Mouse (Mus musculus) neural tube, embryonic 15.5 days (tissue): ENCODE measurements around the gene Prelp. TPM values are rescaled to one million over a fixed set of nuclear protein-coding genes. Genes with fewer than 3 reads are reported as not detected.
A peak's percentile ranks its signal among the peaks of the same experiment; 100 is the strongest.

Experiments
- ATAC-seq: fragments of 200-750 bp; cut with Nextera tagmentation; 2 replicates; pipeline ENCODE4 v1.8.0; 2017; ENCODE audit warnings: mild to moderate bottlenecking, moderate TSS enrichment, moderate library complexity; ENCODE audit not compliant: low FRiP score
- H3K27ac ChIP-seq: fragments of 300-500 bp; sonication (generic); replicated peaks from 2 replicates; pipeline ENCODE4 v1.5.1; 2015; ENCODE audit warnings: mild to moderate bottlenecking, inconsistent platforms
- H3K27me3 ChIP-seq: fragments of 300-500 bp; sonication (generic); replicated peaks from 2 replicates; pipeline ENCODE4 v1.6.1; 2015; ENCODE audit warnings: inconsistent platforms
- H3K36me3 ChIP-seq: fragments of 300-500 bp; sonication (generic); 2 replicates; pipeline ENCODE4 v1.6.1; 2015; ENCODE audit warnings: inconsistent platforms
- H3K4me1 ChIP-seq: fragments of 300-500 bp; sonication (generic); 2 replicates; pipeline ENCODE4 v1.6.1; 2015; ENCODE audit warnings: inconsistent platforms
- H3K4me2 ChIP-seq: fragments of 300-500 bp; sonication (generic); 2 replicates; pipeline ENCODE4 v1.6.1; 2015; ENCODE audit warnings: inconsistent platforms, mild to moderate bottlenecking, moderate library complexity
- H3K4me3 ChIP-seq: fragments of 300-500 bp; sonication (generic); replicated peaks from 2 replicates; pipeline ENCODE4 v1.5.1; 2015; ENCODE audit warnings: mild to moderate bottlenecking, inconsistent platforms
- H3K9ac ChIP-seq: fragments of 300-500 bp; sonication (generic); replicated peaks from 2 replicates; pipeline ENCODE4 v1.6.1; 2015; ENCODE audit warnings: mild to moderate bottlenecking, inconsistent platforms
- H3K9me3 ChIP-seq: fragments of 300-500 bp; sonication (generic); replicated peaks from 2 replicates; pipeline ENCODE4 v1.6.1; 2016; ENCODE audit warnings: inconsistent platforms
- WGBS: fragments of 180-500 bp; shearing (Covaris S2); methylation state at CpG from one replicate; pipeline ENCODE4 v1.1.7; 2015; ENCODE audit warnings: mixed read lengths; 5-methylcytosine and 5-hydroxymethylcytosine counted together
- polyA plus RNA-seq: library from polyadenylated mRNA; unstranded; fragments of >200 nt; fragmentation: Nextera tagmentation; extraction: Ambion mirVana; gene quantifications from 2 replicates; pipeline ENCODE4 v1.2.1, GENCODE M21; 2015

Gene Prelp
- polyA plus RNA-seq, 1 experiment from 2014 or later, result 11.4 TPM

DNA sequence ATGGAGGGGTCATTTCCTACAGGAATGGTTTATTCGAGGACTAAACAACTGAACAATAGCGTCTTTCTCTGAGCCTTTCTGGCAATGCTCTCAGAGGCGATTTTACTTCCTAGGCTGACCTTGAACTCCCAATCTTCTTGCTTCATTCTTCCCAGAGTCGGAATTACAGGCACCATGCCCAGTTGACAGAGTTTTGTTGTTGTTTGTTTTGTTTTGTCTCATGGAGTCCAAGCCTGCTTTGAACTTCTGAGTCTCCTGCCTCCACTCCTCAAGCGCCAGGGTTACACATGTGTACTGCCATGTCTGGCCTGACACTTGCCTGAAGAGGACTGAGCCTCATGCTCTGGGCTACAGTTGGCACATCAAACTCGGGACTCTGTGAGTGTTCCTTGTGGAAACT lies 8.2 kb downstream of the Prelp start:
- peaks cover 34% of the 10 kb centered on the region for H3K4me1 ChIP-seq
- no peak overlapping the region for H3K4me2 ChIP-seq
- 75% methylated on average over 6 of the region's 6 CpGs for WGBS
- H3K27me3 ChIP-seq, result 0 out of 2 replicates have a peak, but pooled peaks cover 11% of the 10 kb centered on the region
- no peak overlapping the region for H3K4me3 ChIP-seq
- no peaks in the 10 kb centered on the region for H3K36me3 ChIP-seq
- ATAC-seq, result no peak
- no peak overlapping the region for H3K27ac ChIP-seq
- no peaks in the 10 kb centered on the region for H3K9me3 ChIP-seq
- H3K9ac ChIP-seq, result no peak overlapping the region

DNA sequence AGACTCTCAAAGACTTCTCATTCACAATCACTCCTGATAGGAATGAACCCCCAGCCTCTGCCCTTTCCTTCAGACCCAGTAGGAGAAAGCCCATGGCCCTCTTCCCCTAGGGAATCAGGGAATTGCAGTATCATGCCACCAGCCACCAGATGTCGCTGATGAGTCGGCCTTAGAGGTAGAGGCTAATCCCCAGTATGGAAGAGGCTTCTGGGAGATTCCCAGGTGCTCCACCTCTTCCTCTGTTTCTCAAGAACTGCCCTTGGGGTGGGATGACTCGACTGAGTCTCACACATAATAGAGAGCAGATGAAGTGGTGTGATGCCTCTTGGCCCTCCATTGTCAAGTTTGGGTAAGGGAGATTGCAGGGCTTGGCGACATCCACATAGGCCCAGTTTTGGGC lies 9.8 kb downstream of the Prelp start:
- no peaks in the 10 kb centered on the region for H3K36me3 ChIP-seq
- ATAC-seq, result no peak
- H3K27me3 ChIP-seq, result 0 out of 2 replicates have a peak, but pooled peaks cover 11% of the 10 kb centered on the region
- no peaks in the 10 kb centered on the region for H3K9me3 ChIP-seq
- no peak overlapping the region for H3K4me3 ChIP-seq
- H3K27ac ChIP-seq, result no peak overlapping the region
- WGBS, result 26% methylated on average over 4 of the region's 4 CpGs
- H3K9ac ChIP-seq, result no peak overlapping the region
- H3K4me2 ChIP-seq, result no peak overlapping the region
- peaks cover 36% of the 10 kb centered on the region for H3K4me1 ChIP-seq

DNA sequence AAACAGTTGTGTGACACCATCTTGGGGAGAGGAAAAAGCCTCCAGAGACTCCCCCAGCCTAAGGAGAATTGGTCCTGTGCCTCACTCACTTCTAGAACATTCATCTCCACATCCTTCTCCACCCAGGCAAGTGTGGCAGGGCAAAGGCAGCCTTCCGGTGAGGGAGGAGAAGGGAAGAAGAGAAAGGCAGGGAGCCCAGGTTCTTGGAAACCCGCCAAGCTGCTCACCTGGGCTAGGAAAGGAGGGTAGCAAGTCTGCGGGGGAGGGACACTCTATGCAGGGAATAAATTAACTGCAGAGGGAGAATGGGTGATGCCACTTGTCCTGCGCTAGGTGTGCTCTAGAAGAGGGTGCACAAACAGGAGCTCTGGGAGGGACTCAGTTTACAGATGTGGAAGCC lies 10.2 kb downstream of the Prelp start:
- 0 out of 2 replicates have a peak, but pooled peaks cover 11% of the 10 kb centered on the region for H3K27me3 ChIP-seq
- no peaks in the 10 kb centered on the region for H3K36me3 ChIP-seq
- H3K4me3 ChIP-seq, result no peak overlapping the region
- peaks cover 34% of the 10 kb centered on the region for H3K4me1 ChIP-seq
- ATAC-seq, result no peak
- no peak overlapping the region for H3K9ac ChIP-seq
- no peaks in the 10 kb centered on the region for H3K9me3 ChIP-seq
- H3K4me2 ChIP-seq, result no peak overlapping the region
- WGBS, result 69% methylated on average over 4 of the region's 4 CpGs
- no peak overlapping the region for H3K27ac ChIP-seq

DNA sequence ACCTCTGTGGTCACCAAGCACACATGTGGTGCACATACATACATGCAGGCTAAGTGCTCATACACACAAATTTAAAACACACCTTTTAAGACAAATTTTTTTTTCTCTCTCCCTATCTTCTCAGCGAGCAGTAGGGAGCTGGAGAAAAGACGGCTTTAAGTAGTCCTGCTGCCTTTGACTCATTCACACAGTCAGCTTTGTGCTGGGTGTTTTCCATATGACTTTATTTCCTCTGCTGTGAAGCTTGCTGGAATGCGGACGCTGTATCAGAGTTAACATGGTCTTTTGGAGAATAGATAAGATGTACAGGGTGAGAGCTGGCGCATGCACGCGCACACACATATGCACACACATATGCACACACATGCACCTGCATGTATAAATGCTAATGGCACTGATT lies 11.1 kb downstream of the Prelp start:
- no peaks in the 10 kb centered on the region for H3K9me3 ChIP-seq
- ATAC-seq, result no peak
- no peaks in the 10 kb centered on the region for H3K36me3 ChIP-seq
- H3K4me3 ChIP-seq, result no peak overlapping the region
- H3K27ac ChIP-seq, result no peak overlapping the region
- peaks cover 29% of the 10 kb centered on the region for H3K4me1 ChIP-seq
- H3K27me3 ChIP-seq, result 0 out of 2 replicates have a peak, but pooled peaks cover 11% of the 10 kb centered on the region
- no peak overlapping the region for H3K4me2 ChIP-seq
- WGBS, result 88% methylated on average over 7 of the region's 7 CpGs
- H3K9ac ChIP-seq, result no peak overlapping the region

DNA sequence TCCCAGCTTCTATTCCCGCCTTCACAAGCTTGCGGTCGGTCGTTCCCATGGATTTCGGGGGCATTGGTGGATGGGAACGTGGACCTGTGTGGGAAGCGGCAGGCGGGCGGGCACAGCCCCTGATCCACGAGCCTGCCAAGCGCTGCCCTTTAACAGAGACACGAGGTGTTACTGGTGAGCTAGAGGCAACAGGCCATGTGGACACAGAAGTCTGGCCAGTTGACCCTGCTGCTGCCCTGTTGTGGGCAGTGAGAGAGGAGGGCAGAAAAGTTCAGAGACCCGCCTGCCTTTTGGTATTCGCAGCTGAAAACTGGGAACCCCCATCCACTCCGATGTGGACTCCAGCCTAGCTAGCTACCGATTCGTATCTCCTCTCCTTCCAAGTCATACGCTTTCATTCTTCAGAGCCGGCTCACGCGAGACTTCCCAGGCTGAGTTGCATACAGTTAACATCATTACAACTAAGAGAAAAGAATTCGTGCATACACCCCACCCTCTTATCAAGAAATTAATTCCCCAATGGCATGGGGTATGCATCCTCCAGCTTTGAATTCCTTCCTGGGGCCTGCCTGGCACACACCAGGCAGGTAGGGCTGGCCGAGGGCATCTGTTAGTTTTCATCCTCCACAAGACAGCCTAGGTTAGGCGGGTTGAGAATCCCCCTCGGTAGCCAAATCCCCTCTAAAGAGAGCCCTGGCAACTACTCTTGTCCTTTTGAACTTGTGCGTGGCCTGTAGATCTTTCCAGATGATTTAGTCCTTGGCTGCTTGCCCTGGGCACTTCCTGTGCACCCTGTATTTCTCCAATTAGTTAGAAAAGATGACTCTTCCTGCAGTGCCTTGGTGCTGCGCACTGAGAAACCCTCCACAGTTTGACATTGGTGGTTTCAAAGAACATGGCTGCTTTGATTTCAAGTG lies 12.3 kb downstream of the Prelp start:
- Histone ChIP-seq H3K9ac (peak overlapping the region; percentile 58), H3K27ac (peak overlapping the region; percentile 86), H3K36me3 (no peaks in the 10 kb centered on the region), H3K4me1 (peaks cover 29% of the 10 kb centered on the region), H3K4me2 (peak overlapping the region; percentile 91), H3K4me3 (peak overlapping the region; percentile 44), H3K9me3 (no peaks in the 10 kb centered on the region), H3K27me3 (0 out of 2 replicates have a peak, but pooled peaks cover 8% of the 10 kb centered on the region)
- peak; percentile 50 for ATAC-seq
- 10% methylated on average over 27 of the region's 27 CpGs for WGBS

DNA sequence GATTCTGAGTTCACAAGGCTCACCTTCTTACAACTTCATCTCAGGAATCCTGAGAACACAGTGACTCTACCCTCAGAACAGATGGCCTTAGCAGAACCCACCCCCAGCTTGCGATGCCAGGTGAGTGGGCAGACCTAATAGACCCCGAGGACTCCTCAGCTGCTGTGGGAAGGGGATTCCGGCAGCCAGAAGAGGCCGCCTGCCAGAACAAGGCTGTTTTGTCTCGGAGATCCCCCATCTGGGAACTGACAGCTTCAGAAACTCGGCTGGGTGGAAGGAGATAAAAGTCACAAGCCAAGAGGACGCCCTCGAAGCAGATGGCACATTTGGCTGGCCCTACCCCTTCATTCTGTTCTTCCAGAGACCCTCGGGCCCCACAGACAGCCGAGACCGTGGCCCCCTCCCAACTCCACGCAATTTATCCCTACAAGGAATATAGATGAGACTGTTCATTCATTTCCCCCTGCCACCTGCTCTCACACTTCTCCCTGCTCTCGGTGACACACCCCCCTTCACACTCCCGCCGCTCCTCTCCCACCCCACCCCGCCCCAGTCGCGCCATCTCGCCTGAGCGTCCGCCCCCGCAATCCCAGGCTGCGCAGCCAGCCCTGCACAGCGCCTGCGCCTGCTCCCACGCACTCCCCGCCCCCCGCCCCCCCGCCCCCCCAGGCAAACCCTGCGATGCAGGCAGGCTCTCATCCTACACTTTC lies 13.1 kb downstream of the Prelp start, which contains the start of gene Optc:
Gene Optc (minus strand): TSS at position 51 of the 710 bp plus-strand sequence.
- Histone ChIP-seq H3K4me3 (peak within 1 kb of the TSS; percentile 44), H3K27me3 (0 out of 2 replicates have a peak, but pooled peaks cover 8% of the 10 kb centered on the region), H3K27ac (peak within 1 kb of the TSS; percentile 86), H3K9ac (peak within 1 kb of the TSS; percentile 58), H3K36me3 (no peaks in the 10 kb centered on the region), H3K4me2 (peak within 1 kb of the TSS; percentile 91), H3K9me3 (no peaks in the 10 kb centered on the region), H3K4me1 (peaks cover 30% of the 10 kb centered on the region)
- 1% methylated on average over 29 of the region's 30 CpGs for WGBS
- ATAC-seq, result peak; percentile 93

DNA sequence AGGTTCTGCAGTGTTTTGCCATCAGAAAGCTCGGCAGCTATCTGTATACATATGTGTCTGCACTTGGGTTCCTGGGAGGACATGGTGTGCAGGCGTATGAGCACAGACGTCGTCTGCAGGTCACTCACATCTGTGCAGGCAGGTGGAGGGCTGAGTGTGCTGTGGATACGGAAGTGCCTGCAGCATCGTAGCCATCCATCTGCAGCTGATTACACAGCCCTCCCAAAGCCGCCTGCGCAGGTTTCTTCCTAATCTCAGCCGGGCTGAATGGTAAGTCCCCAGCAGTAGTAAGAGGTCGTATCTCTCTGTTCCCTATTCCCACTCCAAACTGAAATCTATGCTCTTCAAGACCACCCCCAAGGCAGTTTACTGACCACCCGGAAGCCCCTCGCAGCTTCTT lies 14.8 kb downstream of the Prelp start:
- Histone ChIP-seq H3K36me3 (no peaks in the 10 kb centered on the region), H3K9ac (no peak overlapping the region), H3K9me3 (no peaks in the 10 kb centered on the region), H3K4me1 (peaks cover 32% of the 10 kb centered on the region), H3K27me3 (0 out of 2 replicates have a peak, but pooled peaks cover 8% of the 10 kb centered on the region), H3K27ac (no peak overlapping the region), H3K4me2 (no peak overlapping the region), H3K4me3 (no peak overlapping the region)
- no peak for ATAC-seq
- 54% methylated on average over 12 of the region's 12 CpGs for WGBS

DNA sequence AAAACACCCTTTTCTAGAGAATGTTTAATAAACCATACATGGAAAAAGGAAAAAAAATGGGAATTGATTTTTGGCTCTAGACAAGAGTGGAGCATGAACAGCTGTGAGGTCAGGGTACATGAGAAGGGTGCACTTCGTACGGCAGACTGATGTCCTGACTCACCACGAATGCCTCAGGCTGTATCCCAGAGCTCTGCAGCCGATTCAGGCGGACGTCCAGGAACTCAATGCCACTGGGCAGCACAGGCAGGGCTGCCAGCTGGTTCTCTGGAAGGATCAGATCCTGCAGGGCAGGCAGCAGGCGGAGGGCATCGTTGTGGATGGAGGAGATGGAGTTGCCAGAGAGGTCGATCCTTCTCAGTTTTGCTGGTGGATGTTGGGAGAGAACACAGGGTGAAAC lies 20.4 kb downstream of the Prelp start:
- 70% methylated on average over 9 of the region's 9 CpGs for WGBS
- no peak for ATAC-seq

DNA sequence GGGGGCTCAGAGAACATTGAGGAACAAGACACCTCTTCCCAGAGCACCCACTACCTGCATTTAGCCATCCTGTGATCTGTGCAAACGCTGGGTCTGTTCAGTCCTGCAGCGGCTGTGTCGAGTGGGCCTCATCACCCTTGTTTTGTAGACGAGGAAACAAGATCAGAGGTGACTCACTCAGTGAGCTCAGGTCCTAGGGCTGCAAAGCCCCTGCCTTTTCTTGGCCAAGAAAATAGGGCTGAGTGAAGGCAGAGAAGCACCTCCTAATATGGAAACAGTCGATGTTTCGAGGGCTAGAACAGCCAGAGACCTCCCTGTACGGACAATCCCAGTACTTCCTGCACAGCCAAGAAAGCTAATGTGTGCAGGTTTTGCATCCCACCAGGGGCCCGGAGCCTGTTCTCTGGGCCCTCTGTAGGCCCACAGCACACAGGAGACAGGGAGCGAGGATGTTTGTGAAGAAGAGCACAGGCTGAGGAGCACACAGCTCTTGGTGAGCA lies 22.1 kb downstream of the Prelp start:
- H3K36me3 ChIP-seq, result no peaks in the 10 kb centered on the region
- H3K4me3 ChIP-seq, result no peak overlapping the region
- no peaks in the 10 kb centered on the region for H3K9me3 ChIP-seq
- H3K4me2 ChIP-seq, result no peak overlapping the region
- ATAC-seq, result no peak
- H3K27ac ChIP-seq, result no peak overlapping the region
- H3K9ac ChIP-seq, result no peak overlapping the region
- 85% methylated on average over 9 of the region's 9 CpGs for WGBS
- H3K27me3 ChIP-seq, result no peaks in the 10 kb centered on the region
- H3K4me1 ChIP-seq, result peaks cover 10% of the 10 kb centered on the region

More for the DNA sequence above, 20.4 kb downstream of the Prelp start:
- Histone ChIP-seq H3K27ac (no peak overlapping the region), H3K27me3 (no peaks in the 10 kb centered on the region), H3K9me3 (no peaks in the 10 kb centered on the region), H3K4me2 (no peak overlapping the region), H3K4me1 (peaks cover 7% of the 10 kb centered on the region), H3K36me3 (no peaks in the 10 kb centered on the region), H3K4me3 (no peak overlapping the region), H3K9ac (no peak overlapping the region)

DNA sequence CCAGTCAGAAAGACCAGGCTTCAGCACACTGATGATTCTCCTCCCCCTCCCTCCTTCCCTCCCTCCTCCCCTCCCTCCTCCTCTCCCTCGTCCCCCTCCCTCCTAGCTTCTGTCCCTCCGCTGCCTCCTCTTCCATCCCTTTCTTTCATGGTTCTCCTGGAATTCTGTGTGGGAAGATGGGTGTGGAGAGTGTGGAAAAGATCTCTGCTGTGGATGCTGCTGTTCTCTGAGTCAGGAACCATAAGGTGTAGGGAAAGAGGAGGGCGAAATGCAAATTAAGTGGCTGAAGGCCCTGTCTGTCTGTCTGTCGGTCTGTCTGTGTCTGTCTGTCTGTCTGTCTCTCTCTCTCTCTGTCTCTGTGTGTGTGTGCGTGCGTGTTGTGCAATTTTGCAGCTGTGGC lies 23.9 kb downstream of the Prelp start:
- Histone ChIP-seq H3K4me2 (no peak overlapping the region), H3K27me3 (no peaks in the 10 kb centered on the region), H3K27ac (no peak overlapping the region), H3K4me1 (peaks cover 18% of the 10 kb centered on the region), H3K9ac (no peak overlapping the region), H3K36me3 (no peaks in the 10 kb centered on the region), H3K4me3 (no peak overlapping the region), H3K9me3 (no peaks in the 10 kb centered on the region)
- ATAC-seq, result no peak
- 69% methylated on average over 6 of the region's 6 CpGs for WGBS

DNA sequence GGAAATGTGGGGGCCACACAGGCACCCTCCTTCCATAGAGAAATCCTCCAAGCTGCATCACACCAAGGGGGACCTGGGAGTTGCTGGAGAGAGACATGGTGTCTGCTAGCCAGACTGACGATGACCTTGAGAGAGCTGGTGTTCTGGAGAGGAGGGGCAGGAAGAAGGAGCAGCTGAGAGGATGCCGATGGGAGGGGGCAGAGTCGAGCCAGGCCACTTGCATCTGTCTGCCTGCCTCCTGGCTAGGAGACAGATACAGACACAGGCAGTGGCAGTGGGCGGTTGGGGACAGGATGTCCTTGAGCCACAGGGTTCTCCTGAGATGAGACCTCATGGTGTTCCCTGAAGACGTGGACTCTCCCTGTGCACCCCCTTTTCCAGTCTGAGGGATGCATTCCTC lies 29.7 kb downstream of the Prelp start:
- Histone ChIP-seq H3K27ac (no peak overlapping the region), H3K4me3 (no peak overlapping the region), H3K36me3 (no peaks in the 10 kb centered on the region), H3K27me3 (no peaks in the 10 kb centered on the region), H3K4me2 (no peak overlapping the region), H3K9ac (no peak overlapping the region), H3K4me1 (peaks cover 68% of the 10 kb centered on the region), H3K9me3 (no peaks in the 10 kb centered on the region)
- WGBS, result 29% methylated on average over 5 of the region's 5 CpGs
- no peak for ATAC-seq
